Mouse (Mus musculus) CH12.LX (cell line): ENCODE measurements around the gene Alg12. TPM values are rescaled to one million over a fixed set of nuclear protein-coding genes. Genes with fewer than 3 reads are reported as not detected.
A peak's percentile ranks its signal among the peaks of the same experiment; 100 is the strongest.

Experiments
- DNase-seq: peaks from one replicate; pipeline ENCODE4 v3.0.0-alpha.2; 2013; ENCODE audit errors: extremely low read depth
- H3K27ac ChIP-seq: 2 replicates; pipeline ENCODE4 v1.5.1; 2012; ENCODE audit warnings: low read depth, mild to moderate bottlenecking, control low read depth, moderate library complexity; ENCODE audit not compliant: insufficient read depth
- H3K27me3 ChIP-seq: replicated peaks from 2 replicates; pipeline ENCODE3; 2012; ENCODE audit warnings: inconsistent platforms
- H3K36me3 ChIP-seq, 2 experiments: replicated peaks in 1 of 2; 2 replicates each; pipeline versions ENCODE3 to v1.6.1; 2012; ENCODE audit warnings: inconsistent platforms in 1 of 2, low read length in 1 of 2, mild to moderate bottlenecking in 1 of 2, mixed read lengths in 1 of 2, moderate library complexity in 1 of 2; ENCODE audit not compliant: control insufficient read depth in 1 of 2, insufficient read depth in 1 of 2
- H3K4me1 ChIP-seq, 2 experiments: 2 replicates each; pipeline ENCODE4 v1.6.1; 2012; ENCODE audit warnings: inconsistent platforms in 1 of 2, moderate library complexity in 1 of 2; ENCODE audit not compliant: insufficient read depth in 2 of 2, control insufficient read depth in 1 of 2
- H3K4me2 ChIP-seq: 2 replicates; pipeline ENCODE4 v1.6.1; 2012; ENCODE audit warnings: low read depth, mild to moderate bottlenecking, control low read depth; ENCODE audit not compliant: poor library complexity, insufficient read depth, severe bottlenecking
- H3K4me3 ChIP-seq, 3 experiments: fragments of 150-350 bp in 1 of 3; sonication (generic) in 1 of 3; replicated peaks in 1 of 3; 2 replicates each; pipeline versions ENCODE3 to v1.5.1; 2011 to 2012; ENCODE audit warnings: low read depth in 2 of 3, low read length in 2 of 3, mild to moderate bottlenecking in 2 of 3, moderate library complexity in 2 of 3, control low read depth in 1 of 3, improper control_type of control experiment in 1 of 3, inconsistent platforms in 1 of 3, mixed read lengths in 1 of 3; ENCODE audit not compliant: poor library complexity in 1 of 3
- H3K79me2 ChIP-seq: replicated peaks from 2 replicates; pipeline ENCODE4 v1.6.1; 2012; ENCODE audit warnings: mild to moderate bottlenecking, moderate library complexity; ENCODE audit not compliant: control insufficient read depth, poor library complexity, insufficient read depth, severe bottlenecking; ENCODE audit errors: extremely low read depth
- H3K9ac ChIP-seq: 2 replicates; pipeline ENCODE4 v1.6.1; 2012; ENCODE audit warnings: low read depth, mild to moderate bottlenecking, control low read depth, moderate library complexity; ENCODE audit not compliant: insufficient read depth
- H3K9me3 ChIP-seq: replicated peaks from 2 replicates; pipeline ENCODE3; 2012; ENCODE audit warnings: low read length, inconsistent platforms, mixed read lengths
- BHLHE40 ChIP-seq: IDR thresholded peaks from 2 replicates; pipeline ENCODE4 v1.6.1; 2011; ENCODE audit warnings: mild to moderate bottlenecking, low read depth, low read length, improper control_type of control experiment
- CHD2 ChIP-seq: IDR thresholded peaks from 2 replicates; pipeline ENCODE4 v1.6.1; 2011; ENCODE audit warnings: low read length, improper control_type of control experiment
- CTCF ChIP-seq, 2 experiments: IDR thresholded peaks in 1 of 2; conservative IDR thresholded peaks in 1 of 2; 2 replicates each; pipeline ENCODE4 v1.5.1; 2011 to 2012; ENCODE audit warnings: low read depth in 2 of 2, low read length in 2 of 2, improper control_type of control experiment in 1 of 2, inconsistent platforms in 1 of 2, mild to moderate bottlenecking in 1 of 2, moderate library complexity in 1 of 2
- E2F4 ChIP-seq: IDR thresholded peaks from 2 replicates; pipeline ENCODE4 v1.6.1; 2011; ENCODE audit warnings: low read depth, low read length, improper control_type of control experiment; ENCODE audit not compliant: insufficient replicate concordance
- ELF1 ChIP-seq: IDR thresholded peaks from 2 replicates; pipeline ENCODE4 v1.6.1; 2014; ENCODE audit warnings: low read depth, mild to moderate bottlenecking, inconsistent platforms, low read length, improper control_type of control experiment
- EP300 ChIP-seq: IDR thresholded peaks from 2 replicates; pipeline ENCODE4 v1.6.1; 2011; ENCODE audit warnings: low read length, improper control_type of control experiment
- ETS1 ChIP-seq: conservative IDR thresholded peaks from 2 replicates; pipeline ENCODE4 v1.6.1; 2012; ENCODE audit warnings: low read depth, mild to moderate bottlenecking, inconsistent platforms, low read length, improper control_type of control experiment, moderate library complexity
- GABPA ChIP-seq: IDR thresholded peaks from 2 replicates; pipeline ENCODE4 v1.6.1; 2012; ENCODE audit warnings: low read depth, low read length, improper control_type of control experiment, inconsistent platforms; ENCODE audit not compliant: insufficient replicate concordance
- HCFC1 ChIP-seq: IDR thresholded peaks from 2 replicates; pipeline ENCODE4 v1.6.1; 2012; ENCODE audit warnings: low read depth, mild to moderate bottlenecking, inconsistent platforms, low read length, improper control_type of control experiment
- IRF4 ChIP-seq: IDR thresholded peaks from 2 replicates; pipeline ENCODE4 v1.6.1; 2014; ENCODE audit warnings: low read depth, mild to moderate bottlenecking, inconsistent platforms, low read length, improper control_type of control experiment
- JUN ChIP-seq: IDR thresholded peaks from 2 replicates; pipeline ENCODE4 v1.6.1; 2011; ENCODE audit warnings: low read depth, mild to moderate bottlenecking, low read length, improper control_type of control experiment, moderate library complexity; ENCODE audit not compliant: insufficient read depth
- JUND ChIP-seq: conservative IDR thresholded peaks from 2 replicates; pipeline ENCODE4 v1.6.1; 2011; ENCODE audit warnings: low read depth, low read length, improper control_type of control experiment
- KAT2A ChIP-seq: IDR thresholded peaks from 2 replicates; pipeline ENCODE4 v1.6.1; 2012; ENCODE audit warnings: low read length, improper control_type of control experiment, inconsistent platforms; ENCODE audit not compliant: insufficient replicate concordance
- MAFK ChIP-seq: IDR thresholded peaks from 2 replicates; pipeline ENCODE4 v1.6.1; 2011; ENCODE audit warnings: low read length, improper control_type of control experiment; ENCODE audit not compliant: insufficient replicate concordance
- MAX ChIP-seq: IDR thresholded peaks from 2 replicates; pipeline ENCODE4 v1.6.1; 2011; ENCODE audit warnings: low read length, improper control_type of control experiment
- MAZ ChIP-seq: IDR thresholded peaks from 2 replicates; pipeline ENCODE4 v1.6.1; 2012; ENCODE audit warnings: low read depth, mild to moderate bottlenecking, inconsistent platforms, low read length, improper control_type of control experiment, moderate library complexity
- MEF2A ChIP-seq: IDR thresholded peaks from 2 replicates; pipeline ENCODE4 v1.6.1; 2014; ENCODE audit warnings: low read depth, mild to moderate bottlenecking, inconsistent platforms, low read length, improper control_type of control experiment, borderline replicate concordance
- MXI1 ChIP-seq: IDR thresholded peaks from 2 replicates; pipeline ENCODE4 v1.6.1; 2011; ENCODE audit warnings: mild to moderate bottlenecking, low read depth, low read length, improper control_type of control experiment
- MYC ChIP-seq: IDR thresholded peaks from 2 replicates; pipeline ENCODE4 v1.6.1; 2011; ENCODE audit warnings: low read depth, mild to moderate bottlenecking, improper control_type of control experiment, low read length
- NELFE ChIP-seq: IDR thresholded peaks from 2 replicates; pipeline ENCODE4 v1.6.1; 2011; ENCODE audit warnings: low read depth, low read length, improper control_type of control experiment
- NRF1 ChIP-seq: IDR thresholded peaks from 2 replicates; pipeline ENCODE4 v1.6.1; 2014; ENCODE audit warnings: low read depth, mild to moderate bottlenecking, inconsistent platforms, low read length, improper control_type of control experiment, moderate library complexity
- PAX5 ChIP-seq: IDR thresholded peaks from 2 replicates; pipeline ENCODE4 v1.6.1; 2012; ENCODE audit warnings: low read length, inconsistent platforms, mixed read lengths
- POLR2A ChIP-seq: IDR thresholded peaks from 2 replicates; pipeline ENCODE4 v1.6.1; 2011; ENCODE audit warnings: low read depth, mild to moderate bottlenecking, improper control_type of control experiment, low read length
- POLR2AphosphoS2 ChIP-seq: IDR thresholded peaks from 2 replicates; pipeline ENCODE4 v1.6.1; 2011; ENCODE audit warnings: low read depth, low read length, improper control_type of control experiment
- RAD21 ChIP-seq: IDR thresholded peaks from 2 replicates; pipeline ENCODE4 v1.6.1; 2011; ENCODE audit warnings: low read depth, mild to moderate bottlenecking, low read length, improper control_type of control experiment, moderate library complexity
- RCOR1 ChIP-seq: conservative IDR thresholded peaks from 2 replicates; pipeline ENCODE4 v1.6.1; 2012; ENCODE audit warnings: low read depth, mild to moderate bottlenecking, inconsistent platforms, low read length, improper control_type of control experiment
- SIN3A ChIP-seq: IDR thresholded peaks from 2 replicates; pipeline ENCODE4 v1.6.1; 2012; ENCODE audit warnings: low read length, improper control_type of control experiment, inconsistent platforms
- SMC3 ChIP-seq: IDR thresholded peaks from 2 replicates; pipeline ENCODE4 v1.6.1; 2011; ENCODE audit warnings: low read depth, low read length, improper control_type of control experiment
- TBP ChIP-seq: conservative IDR thresholded peaks from 2 replicates; pipeline ENCODE4 v1.6.1; 2011; ENCODE audit warnings: low read depth, low read length, improper control_type of control experiment
- TCF12 ChIP-seq: IDR thresholded peaks from 2 replicates; pipeline ENCODE4 v1.6.1; 2014; ENCODE audit warnings: low read depth, mild to moderate bottlenecking, inconsistent platforms, low read length, improper control_type of control experiment
- UBTF ChIP-seq: IDR thresholded peaks from 2 replicates; pipeline ENCODE4 v1.6.1; 2012; ENCODE audit warnings: low read depth, mild to moderate bottlenecking, inconsistent platforms, low read length, improper control_type of control experiment, moderate library complexity
- USF1 ChIP-seq: IDR thresholded peaks from 2 replicates; pipeline ENCODE4 v1.6.1; 2014; ENCODE audit warnings: low read depth, mild to moderate bottlenecking, inconsistent platforms, low read length, improper control_type of control experiment
- USF2 ChIP-seq: conservative IDR thresholded peaks from 2 replicates; pipeline ENCODE4 v1.6.1; 2011; ENCODE audit warnings: low read depth, low read length, improper control_type of control experiment
- ZC3H11A ChIP-seq: IDR thresholded peaks from 2 replicates; pipeline ENCODE4 v1.6.1; 2012; ENCODE audit warnings: low read depth, mild to moderate bottlenecking, inconsistent platforms, low read length, improper control_type of control experiment
- ZKSCAN1 ChIP-seq: IDR thresholded peaks from 2 replicates; pipeline ENCODE4 v1.6.1; 2012; ENCODE audit warnings: low read depth, inconsistent platforms, low read length, improper control_type of control experiment, borderline replicate concordance
- ZMIZ1 ChIP-seq: IDR thresholded peaks from 2 replicates; pipeline ENCODE4 v1.6.1; 2012; ENCODE audit warnings: low read depth, mild to moderate bottlenecking, inconsistent platforms, low read length, improper control_type of control experiment
- ZNF384 ChIP-seq: IDR thresholded peaks from 2 replicates; pipeline ENCODE4 v1.6.1; 2012; ENCODE audit warnings: low read depth, low read length, improper control_type of control experiment, inconsistent platforms
- dilution Hi-C: fragments of 300-500 bp; cut with MboI; formaldehyde crosslinking; loops from 2 replicates; pipeline ENCODE4 v1.14.3; 2020; ENCODE audit warnings: low sequenced_read_pairs; ENCODE audit not compliant: extremely low pct_unique_long_range_greater_than_20kb, extremely low pct_ligation_motif_present
- in situ Hi-C: fragments of 300-500 bp; cut with MboI; formaldehyde crosslinking; loops from 3 replicates; pipeline ENCODE4 v1.14.3; 2019; ENCODE audit warnings: low sequenced_read_pairs, low pct_ligation_motif_present, low pct_unique_long_range_greater_than_20kb, mixed read lengths
- polyA plus RNA-seq: library from polyadenylated mRNA; unstranded; fragments of >175 nt; gene quantifications from 2 replicates; pipeline ENCODE4 v1.2.1, GENCODE M21; 2012; ENCODE audit warnings: low read depth; ENCODE audit not compliant: insufficient read length
- total RNA-seq, 2 experiments: library from RNA; depleted of rRNA; stranded (reverse); fragments of 300-350 nt in 1 of 2; fragments of >200 nt in 1 of 2; gene quantifications; 2 replicates each; pipeline ENCODE4 v1.2.3; 2012 to 2014

The Alg12 gene
- total RNA-seq (2012; rRNA removed) (10.3 and 10.7 TPM in 2 replicates), total RNA-seq (2014; rRNA removed) (7.5 and 8.1 TPM in 2 replicates), polyA plus RNA-seq (7.1 and 8.5 TPM in 2 replicates)

GRCm38 (mm10) chr15:88819026-88819905 is at the start of gene Alg12, which contains the start of gene Creld2:
Gene Alg12, minus strand, starts transcription at chr15:88819318.
Gene Creld2, plus strand, starts transcription at chr15:88819646.
- Histone ChIP-seq H3K9me3 (no peaks in the 10 kb centered on the region), H3K27me3 (no peaks in the 10 kb centered on the region), H3K4me3 (peak within 1 kb of the TSS; percentile 83 to 85 (median 85)), H3K36me3 (peaks cover 34 to 64% of the 10 kb centered on the region in 2 experiments), H3K4me2 (peak within 1 kb of the TSS; percentile 80), H3K79me2 (peaks cover 16% of the 10 kb centered on the region; the same call in 1 of the 2 replicates), H3K4me1 (peaks cover 26 to 52% of the 10 kb centered on the region in 2 experiments), H3K9ac (peak within 1 kb of the TSS; percentile 95), H3K27ac (peak within 1 kb of the TSS; percentile 51)
- peak; percentile 99 for DNase-seq
- 0 out of 2 replicates have a peak, but pooled peaks have one; percentile 63 for TF ChIP-seq MAZ
- TF ChIP-seq BHLHE40: no peak
- TF ChIP-seq GABPA: peak; percentile 51; the same call in 1 of the 2 replicates
- TF ChIP-seq POLR2A: peak; percentile 87
- peak; percentile 89 for TF ChIP-seq NRF1
- TF ChIP-seq UBTF: peak; percentile 80; the same call in 1 of the 2 replicates
- no peak for TF ChIP-seq USF1
- TF ChIP-seq ELF1: peak; percentile 97
- TF ChIP-seq MAX: peak; percentile 39; the same call in 1 of the 2 replicates
- TF ChIP-seq SMC3: no peak
- no peak for TF ChIP-seq E2F4
- peak; percentile 79; the same call in 1 of the 2 replicates for TF ChIP-seq POLR2AphosphoS2
- TF ChIP-seq ZC3H11A: no peak
- TF ChIP-seq EP300: no peak
- TF ChIP-seq KAT2A: peak; percentile 92; the same call in 1 of the 2 replicates
- peak; percentile 90 for TF ChIP-seq RCOR1
- no peak for TF ChIP-seq ZKSCAN1
- TF ChIP-seq ZMIZ1: peak; percentile 74
- TF ChIP-seq MEF2A: peak; percentile 45
- TF ChIP-seq MYC: no peak
- TF ChIP-seq PAX5: no peak
- peak; percentile 90 for TF ChIP-seq SIN3A
- peak; percentile 97 for TF ChIP-seq HCFC1
- no peak for TF ChIP-seq JUND
- peak; percentile 55; the same call in 1 of the 2 replicates for TF ChIP-seq TCF12
- no peak for TF ChIP-seq ZNF384
- TF ChIP-seq TBP: peak; percentile 43; the same call in 1 of the 2 replicates
- TF ChIP-seq RAD21: no peak
- peak; percentile 63 for TF ChIP-seq MXI1
- TF ChIP-seq ETS1: no peak
- TF ChIP-seq MAFK: no peak
- TF ChIP-seq USF2: no peak
- peak; percentile 81 for TF ChIP-seq NELFE
- no peak for TF ChIP-seq CTCF (conservative IDR thresholded peaks at IDR 0.05 in 1 of 2, IDR thresholded peaks at IDR 0.05 in 1 of 2; ENCODE audit: low read depth in 2 of 2, low read length in 2 of 2)
- TF ChIP-seq CHD2: peak; percentile 100
- TF ChIP-seq JUN: no peak
- TF ChIP-seq IRF4: peak; percentile 45; the same call in 1 of the 2 replicates
- dilution Hi-C loops: no loop called here
- in situ Hi-C loops: no loop called here
